Mouse (Mus musculus): ENCODE data around the gene Adrb1. TPM values are rescaled to one million over a fixed set of nuclear protein-coding genes. Genes with fewer than 3 reads are reported as not detected.

Adrb1 gene
- total RNA-seq, 1 experiment from 2014 or later: 0.12 TPM

GRCm38 (mm10) chr19:56701404-56702033 lies 20.5 kb upstream of the Adrb1 start:
- ATAC-seq (ENCODE audit: extremely low read depth, insufficient number of reproducible peaks, low FRiP score, poor library complexity, severe bottlenecking): no peak

- no peak for ATAC-seq (ENCODE audit: extremely low read depth, insufficient number of reproducible peaks, low FRiP score, poor library complexity, severe bottlenecking)
Measured at GRCm38 (mm10) chr19:56702039-56702438, 20.0 kb upstream of the Adrb1 start.

GRCm38 (mm10) chr19:56703238-56704097 lies 18.5 kb upstream of the Adrb1 start:
- ATAC-seq (ENCODE audit: extremely low read depth, insufficient number of reproducible peaks, low FRiP score, poor library complexity, severe bottlenecking): no peak

GRCm38 (mm10) chr19:56705026-56705675 lies 16.8 kb upstream of the Adrb1 start:
- no peak for ATAC-seq (ENCODE audit: extremely low read depth, insufficient number of reproducible peaks, low FRiP score, poor library complexity, severe bottlenecking)

GRCm38 (mm10) chr19:56708794-56709193 lies 13.2 kb upstream of the Adrb1 start:
- no peak for ATAC-seq (ENCODE audit: extremely low read depth, insufficient number of reproducible peaks, low FRiP score, poor library complexity, severe bottlenecking)

GRCm38 (mm10) chr19:56710131-56710905 lies 11.7 kb upstream of the Adrb1 start:
- no peak for ATAC-seq (ENCODE audit: extremely low read depth, insufficient number of reproducible peaks, low FRiP score, poor library complexity, severe bottlenecking)

- ATAC-seq (ENCODE audit: extremely low read depth, insufficient number of reproducible peaks, low FRiP score, poor library complexity, severe bottlenecking): no peak
Measured at GRCm38 (mm10) chr19:56713613-56714012, 8.4 kb upstream of the Adrb1 start.

- no peak for ATAC-seq (ENCODE audit: extremely low read depth, insufficient number of reproducible peaks, low FRiP score, poor library complexity, severe bottlenecking)
Measured at GRCm38 (mm10) chr19:56714661-56715170, 7.3 kb upstream of the Adrb1 start.

GRCm38 (mm10) chr19:56718046-56718445 lies 4.0 kb upstream of the Adrb1 start:
- ATAC-seq (ENCODE audit: extremely low read depth, insufficient number of reproducible peaks, low FRiP score, poor library complexity, severe bottlenecking): no peak

- no peak for ATAC-seq (ENCODE audit: extremely low read depth, insufficient number of reproducible peaks, low FRiP score, poor library complexity, severe bottlenecking)
Measured at GRCm38 (mm10) chr19:56720882-56721281, 1.1 kb upstream of the Adrb1 start.

GRCm38 (mm10) chr19:56722291-56722707 lies 300 bp downstream of the Adrb1 start:
- no peak for ATAC-seq (ENCODE audit: extremely low read depth, insufficient number of reproducible peaks, low FRiP score, poor library complexity, severe bottlenecking)

- no peak for ATAC-seq (ENCODE audit: extremely low read depth, insufficient number of reproducible peaks, low FRiP score, poor library complexity, severe bottlenecking)
Measured at GRCm38 (mm10) chr19:56722711-56723330, 822 bp downstream of the Adrb1 start.

- ATAC-seq (ENCODE audit: extremely low read depth, insufficient number of reproducible peaks, low FRiP score, poor library complexity, severe bottlenecking): no peak
Measured at GRCm38 (mm10) chr19:56723331-56724125, 1.5 kb downstream of the Adrb1 start.

GRCm38 (mm10) chr19:56724126-56724597 lies 2.2 kb downstream of the Adrb1 start:
- ATAC-seq (ENCODE audit: extremely low read depth, insufficient number of reproducible peaks, low FRiP score, poor library complexity, severe bottlenecking): no peak

GRCm38 (mm10) chr19:56727170-56727877 lies 5.3 kb downstream of the Adrb1 start:
- no peak for ATAC-seq (ENCODE audit: extremely low read depth, insufficient number of reproducible peaks, low FRiP score, poor library complexity, severe bottlenecking)

- 0 out of 2 replicates have a peak, but pooled peaks have one; percentile 44 for ATAC-seq (ENCODE audit: extremely low read depth, insufficient number of reproducible peaks, low FRiP score, poor library complexity, severe bottlenecking)
Measured at GRCm38 (mm10) chr19:56734033-56734572, 12.1 kb downstream of the Adrb1 start.

GRCm38 (mm10) chr19:56735747-56736146 lies 13.7 kb downstream of the Adrb1 start:
- no peak for ATAC-seq (ENCODE audit: extremely low read depth, insufficient number of reproducible peaks, low FRiP score, poor library complexity, severe bottlenecking)

Data from neutrophil, adult 5-6 weeks (primary cell).